Mouse (Mus musculus): Measurements from ENCODE around the gene Lpgat1. TPM values are rescaled to one million over a fixed set of nuclear protein-coding genes. Genes with fewer than 3 reads are reported as not detected.

Gene Lpgat1
- polyA plus RNA-seq, 1 experiment = 68.1 TPM

- no peak for DNase-seq (ENCODE audit: extremely low spot score in 1 of 2, low spot score in 1 of 2)
These were observed 15.0 kb downstream of the Lpgat1 start for GRCm38 (mm10) chr1:191732623-191733022.

GRCm38 (mm10) chr1:191733822-191734221, 16.2 kb downstream of the Lpgat1 start:
- no peak for DNase-seq (ENCODE audit: extremely low spot score in 1 of 2, low spot score in 1 of 2)

- no peak for DNase-seq (ENCODE audit: extremely low spot score in 1 of 2, low spot score in 1 of 2)
These were observed 18.8 kb downstream of the Lpgat1 start for GRCm38 (mm10) chr1:191736425-191736824.

- DNase-seq (ENCODE audit: extremely low spot score in 1 of 2, low spot score in 1 of 2) = no peak
These were observed 20.2 kb downstream of the Lpgat1 start for GRCm38 (mm10) chr1:191737871-191738270.

- DNase-seq (ENCODE audit: extremely low spot score in 1 of 2, low spot score in 1 of 2) = no peak
These were observed 21.1 kb downstream of the Lpgat1 start for GRCm38 (mm10) chr1:191738726-191739125.

GRCm38 (mm10) chr1:191740587-191741361, 23.1 kb downstream of the Lpgat1 start:
- no peak for DNase-seq (ENCODE audit: extremely low spot score in 1 of 2, low spot score in 1 of 2)

- DNase-seq (ENCODE audit: extremely low spot score in 1 of 2, low spot score in 1 of 2) = no peak
These were observed 24.0 kb downstream of the Lpgat1 start for GRCm38 (mm10) chr1:191741635-191742034.

- DNase-seq (ENCODE audit: extremely low spot score in 1 of 2, low spot score in 1 of 2) = no peak
These were observed 30.8 kb downstream of the Lpgat1 start for GRCm38 (mm10) chr1:191748431-191748830.

- DNase-seq (ENCODE audit: extremely low spot score in 1 of 2, low spot score in 1 of 2) = no peak
These were observed 39.0 kb downstream of the Lpgat1 start for GRCm38 (mm10) chr1:191756520-191757199.

GRCm38 (mm10) chr1:191774106-191774505, 56.5 kb downstream of the Lpgat1 start:
- DNase-seq (ENCODE audit: extremely low spot score in 1 of 2, low spot score in 1 of 2) = peak in 1 of 2 experiments; percentile 20

- no peak for DNase-seq (ENCODE audit: extremely low spot score in 1 of 2, low spot score in 1 of 2)
These were observed 57.5 kb downstream of the Lpgat1 start for GRCm38 (mm10) chr1:191775116-191775515.

- no peak for DNase-seq (ENCODE audit: extremely low spot score in 1 of 2, low spot score in 1 of 2)
These were observed 59.9 kb downstream of the Lpgat1 start for GRCm38 (mm10) chr1:191777521-191777920.

- no peak for DNase-seq (ENCODE audit: extremely low spot score in 1 of 2, low spot score in 1 of 2)
These were observed 62.8 kb downstream of the Lpgat1 start for GRCm38 (mm10) chr1:191780470-191780869.

- no peak for DNase-seq (ENCODE audit: extremely low spot score in 1 of 2, low spot score in 1 of 2)
These were observed 67.5 kb downstream of the Lpgat1 start for GRCm38 (mm10) chr1:191785108-191785507.

- no peak for DNase-seq (ENCODE audit: extremely low spot score in 1 of 2, low spot score in 1 of 2)
These were observed 68.6 kb downstream of the Lpgat1 start for GRCm38 (mm10) chr1:191786255-191786654.

- no peak for DNase-seq (ENCODE audit: extremely low spot score in 1 of 2, low spot score in 1 of 2)
These were observed 69.7 kb downstream of the Lpgat1 start for GRCm38 (mm10) chr1:191787379-191787778.

- DNase-seq (ENCODE audit: extremely low spot score in 1 of 2, low spot score in 1 of 2) = no peak
These were observed 75.4 kb downstream of the Lpgat1 start for GRCm38 (mm10) chr1:191792991-191793390.

GRCm38 (mm10) chr1:191793888-191794532, 76.4 kb downstream of the Lpgat1 start:
- no peak for DNase-seq (ENCODE audit: extremely low spot score in 1 of 2, low spot score in 1 of 2)

GRCm38 (mm10) chr1:191796238-191796896, 78.7 kb downstream of the Lpgat1 start:
- DNase-seq (ENCODE audit: extremely low spot score in 1 of 2, low spot score in 1 of 2) = peak in 1 of 2 experiments; percentile 42

- DNase-seq (ENCODE audit: extremely low spot score in 1 of 2, low spot score in 1 of 2) = no peak
These were observed 84.6 kb downstream of the Lpgat1 start for GRCm38 (mm10) chr1:191802093-191802819.

All from frontal cortex, adult 2 months (tissue).